Mouse (Mus musculus): ENCODE data around the gene Ssrp1. TPM values are rescaled to one million over a fixed set of nuclear protein-coding genes. Genes with fewer than 3 reads are reported as not detected.

The Ssrp1 gene
- polyA plus RNA-seq, 1 experiment, result 70.2 TPM

- Histone ChIP-seq H3K36me3 (ENCODE audit: control insufficient read depth, insufficient read depth, low read length) (no peaks in the 10 kb centered on the region), H3K4me1 (ENCODE audit: control insufficient read depth, insufficient read depth, low read length) (peaks cover 11% of the 10 kb centered on the region; the same call in 1 of the 2 replicates), H3K4me3 (ENCODE audit: insufficient read depth, low read depth, low read length) (no peak overlapping the region), H3K27me3 (replicated peaks; ENCODE audit: control insufficient read depth, insufficient read depth, low read length) (no peaks in the 10 kb centered on the region), H3K27ac (ENCODE audit: insufficient read depth, low read depth, low read length) (no peak overlapping the region)
- TF ChIP-seq POLR2A (IDR thresholded peaks at IDR 0.05; ENCODE audit: low read depth, low read length) (no peak), CTCF (conservative IDR thresholded peaks at IDR 0.05; ENCODE audit: insufficient read depth, insufficient read length, low read depth, low read length) (no peak)
- WGBS, result 78% methylated on average over 7 of the region's 7 CpGs
- DNase-seq, result no peak
These were observed 2.9 kb upstream of the Ssrp1 start for GRCm38 (mm10) chr2:85034169-85034568.

- H3K36me3 ChIP-seq (ENCODE audit: control insufficient read depth, insufficient read depth, low read length), result peaks cover 4% of the 10 kb centered on the region
- no peaks in the 10 kb centered on the region for H3K27me3 ChIP-seq (replicated peaks; ENCODE audit: control insufficient read depth, insufficient read depth, low read length)
- DNase-seq, result no peak
- peak overlapping the region; percentile 14; the same call in 1 of the 2 replicates for H3K27ac ChIP-seq (ENCODE audit: insufficient read depth, low read depth, low read length)
- 5% methylated on average over 11 of the region's 11 CpGs for WGBS
- H3K4me1 ChIP-seq (ENCODE audit: control insufficient read depth, insufficient read depth, low read length), result peaks cover 11% of the 10 kb centered on the region; the same call in 1 of the 2 replicates
- TF ChIP-seq POLR2A (IDR thresholded peaks at IDR 0.05; ENCODE audit: low read depth, low read length), result no peak
- TF ChIP-seq CTCF (conservative IDR thresholded peaks at IDR 0.05; ENCODE audit: insufficient read depth, insufficient read length, low read depth, low read length), result no peak
- peak overlapping the region; percentile 92 for H3K4me3 ChIP-seq (ENCODE audit: insufficient read depth, low read depth, low read length)
These were observed 457 bp upstream of the Ssrp1 start for GRCm38 (mm10) chr2:85036507-85037046.

GRCm38 (mm10) chr2:85038336-85038735 is 1.3 kb downstream of the Ssrp1 start:
- TF ChIP-seq POLR2A (IDR thresholded peaks at IDR 0.05; ENCODE audit: low read depth, low read length) (no peak), CTCF (conservative IDR thresholded peaks at IDR 0.05; ENCODE audit: insufficient read depth, insufficient read length, low read depth, low read length) (no peak)
- H3K4me1 ChIP-seq (ENCODE audit: control insufficient read depth, insufficient read depth, low read length), result peaks cover 11% of the 10 kb centered on the region; the same call in 1 of the 2 replicates
- WGBS, result 68% methylated on average over 13 of the region's 13 CpGs

GRCm38 (mm10) chr2:85043623-85044022 is 6.6 kb downstream of the Ssrp1 start:
- H3K27me3 ChIP-seq (replicated peaks; ENCODE audit: control insufficient read depth, insufficient read depth, low read length), result no peaks in the 10 kb centered on the region
- H3K27ac ChIP-seq (ENCODE audit: insufficient read depth, low read depth, low read length), result no peak overlapping the region
- peaks cover 5% of the 10 kb centered on the region; the same call in 1 of the 2 replicates for H3K4me1 ChIP-seq (ENCODE audit: control insufficient read depth, insufficient read depth, low read length)
- H3K36me3 ChIP-seq (ENCODE audit: control insufficient read depth, insufficient read depth, low read length), result peaks cover 9% of the 10 kb centered on the region
- no peak for TF ChIP-seq POLR2A (IDR thresholded peaks at IDR 0.05; ENCODE audit: low read depth, low read length)
- TF ChIP-seq CTCF (conservative IDR thresholded peaks at IDR 0.05; ENCODE audit: insufficient read depth, insufficient read length, low read depth, low read length), result no peak
- H3K4me3 ChIP-seq (ENCODE audit: insufficient read depth, low read depth, low read length), result no peak overlapping the region
- 89% methylated on average over 7 of the region's 7 CpGs for whole genome bisulfite sequencing
- DNase-seq, result no peak

More at GRCm38 (mm10) chr2:85038336-85038735, 1.3 kb downstream of the Ssrp1 start:
- H3K27ac ChIP-seq (ENCODE audit: insufficient read depth, low read depth, low read length), result no peak overlapping the region
- peaks cover 6% of the 10 kb centered on the region for H3K36me3 ChIP-seq (ENCODE audit: control insufficient read depth, insufficient read depth, low read length)
- no peak for DNase-seq
- H3K27me3 ChIP-seq (replicated peaks; ENCODE audit: control insufficient read depth, insufficient read depth, low read length), result no peaks in the 10 kb centered on the region
- H3K4me3 ChIP-seq (ENCODE audit: insufficient read depth, low read depth, low read length), result no peak overlapping the region

- WGBS, result 87% methylated on average over 8 of the region's 8 CpGs
- peaks cover 4% of the 10 kb centered on the region; the same call in 1 of the 2 replicates for H3K36me3 ChIP-seq (ENCODE audit: control insufficient read depth, insufficient read depth, low read length)
- peaks cover 5% of the 10 kb centered on the region; the same call in 1 of the 2 replicates for H3K4me1 ChIP-seq (ENCODE audit: control insufficient read depth, insufficient read depth, low read length)
- H3K27ac ChIP-seq (ENCODE audit: insufficient read depth, low read depth, low read length), result no peak overlapping the region
- H3K27me3 ChIP-seq (replicated peaks; ENCODE audit: control insufficient read depth, insufficient read depth, low read length), result no peaks in the 10 kb centered on the region
- DNase-seq, result no peak
- no peak overlapping the region for H3K4me3 ChIP-seq (ENCODE audit: insufficient read depth, low read depth, low read length)
- no peak for TF ChIP-seq CTCF (conservative IDR thresholded peaks at IDR 0.05; ENCODE audit: insufficient read depth, insufficient read length, low read depth, low read length)
- no peak for TF ChIP-seq POLR2A (IDR thresholded peaks at IDR 0.05; ENCODE audit: low read depth, low read length)
These were observed 9.2 kb downstream of the Ssrp1 start for GRCm38 (mm10) chr2:85046222-85046621.

- Histone ChIP-seq H3K27ac (ENCODE audit: insufficient read depth, low read depth, low read length) (peak overlapping the region; percentile 64), H3K27me3 (replicated peaks; ENCODE audit: control insufficient read depth, insufficient read depth, low read length) (no peaks in the 10 kb centered on the region), H3K36me3 (ENCODE audit: control insufficient read depth, insufficient read depth, low read length) (peaks cover 4% of the 10 kb centered on the region; the same call in 1 of the 2 replicates), H3K4me3 (ENCODE audit: insufficient read depth, low read depth, low read length) (peak overlapping the region; percentile 49; the same call in 1 of the 2 replicates), H3K4me1 (ENCODE audit: control insufficient read depth, insufficient read depth, low read length) (peaks cover 5% of the 10 kb centered on the region; the same call in 1 of the 2 replicates)
- DNase-seq, result no peak
- WGBS, result 28% methylated on average over 10 of the region's 10 CpGs
- TF ChIP-seq POLR2A (IDR thresholded peaks at IDR 0.05; ENCODE audit: low read depth, low read length) (no peak), CTCF (conservative IDR thresholded peaks at IDR 0.05; ENCODE audit: insufficient read depth, insufficient read length, low read depth, low read length) (no peak)
These were observed 10.0 kb downstream of the Ssrp1 start for GRCm38 (mm10) chr2:85047081-85047480.

GRCm38 (mm10) chr2:85047596-85048167 is 10.6 kb downstream of the Ssrp1 start, which contains the start of gene Tnks1bp1:
Tnks1bp1 (plus strand) TSS chr2:85048022.
- Histone ChIP-seq H3K4me1 (ENCODE audit: control insufficient read depth, insufficient read depth, low read length) (peaks cover 5% of the 10 kb centered on the region; the same call in 1 of the 2 replicates), H3K27ac (ENCODE audit: insufficient read depth, low read depth, low read length) (peak within 1 kb of the TSS; percentile 64), H3K4me3 (ENCODE audit: insufficient read depth, low read depth, low read length) (peak within 1 kb of the TSS; percentile 76), H3K27me3 (replicated peaks; ENCODE audit: control insufficient read depth, insufficient read depth, low read length) (no peaks in the 10 kb centered on the region), H3K36me3 (ENCODE audit: control insufficient read depth, insufficient read depth, low read length) (peaks cover 3% of the 10 kb centered on the region; the same call in 1 of the 2 replicates)
- WGBS, result under 1% methylated on average over 42 of the region's 42 CpGs
- TF ChIP-seq POLR2A (IDR thresholded peaks at IDR 0.05; ENCODE audit: low read depth, low read length) (no peak), CTCF (conservative IDR thresholded peaks at IDR 0.05; ENCODE audit: insufficient read depth, insufficient read length, low read depth, low read length) (no peak)
- DNase-seq, result peak; percentile 100
